Mouse (Mus musculus): ENCODE results near the gene Pcid2. TPM values are rescaled to one million over a fixed set of nuclear protein-coding genes. Genes with fewer than 3 reads are reported as not detected.

Gene Pcid2
- total RNA-seq, 2 experiments from 2014 or later = 7.5 to 11.0 TPM

Small RNA genes within 50 kb of the gene (microRNA-seq; reads per million reads assigned to microRNA genes)
- 0 to 0.67 reads per million in 2 experiments for gene Mir7065 (ENCODE audit: borderline number of aligned reads in 2 of 2)

Other genes starting within 250 kb of the Pcid2 start
- gene Mcf2l, start 231.7 kb downstream of the Pcid2 start, total RNA-seq (2021) = 10 to 100 TPM; 53.3 to 77.9 TPM
- under 1 TPM; 0.19 to 0.35 TPM for gene F7, start 79.4 kb downstream of the Pcid2 start, total RNA-seq (2021)
- under 1 TPM; 0.46 to 0.58 TPM for gene F10, start 68.2 kb downstream of the Pcid2 start, total RNA-seq (2021)
- gene Proz, start 44.5 kb downstream of the Pcid2 start, total RNA-seq (2021) = not detected
- 10 to 100 TPM; 77.2 to 81.4 TPM for gene Cul4a, start 162 bp upstream of the Pcid2 start, total RNA-seq (2021)
- gene Lamp1, start 53.7 kb upstream of the Pcid2 start, total RNA-seq (2021) = 100 to 1,000 TPM; 403 to 406 TPM
- gene Grtp1, start 95.2 kb upstream of the Pcid2 start, total RNA-seq (2021) = 1 to 10 TPM; 4.8 to 4.9 TPM
- 100 to 1,000 TPM; 573 to 582 TPM for gene Adprhl1, start 148.7 kb upstream of the Pcid2 start, total RNA-seq (2021)
- 10 to 100 TPM; 49.1 to 58.1 TPM for gene Dcun1d2, start 182.7 kb upstream of the Pcid2 start, total RNA-seq (2021)
- 10 to 100 TPM; 29.4 to 29.7 TPM for gene Tmco3, start 182.7 kb upstream of the Pcid2 start, total RNA-seq (2021)
- gene Tfdp1, start 233.3 kb upstream of the Pcid2 start, total RNA-seq (2021) = 10 to 100 TPM; 32.3 to 35.0 TPM